Mouse (Mus musculus): Measurements from ENCODE around the gene Eme1.

The Eme1 gene

GRCm38 (mm10) chr11:94596311-94596852, 57.4 kb downstream of the Eme1 start:
- peak; percentile 30 for DNase-seq

Measured in kidney, adult 9 months (tissue).